Mouse (Mus musculus) right cerebral cortex, adult 18-20 months (tissue): ENCODE results near the gene Abl2.

Experiments used
- DNase-seq: peaks from one replicate; pipeline ENCODE4 v3.0.0; 2022; ENCODE audit warnings: mixed read lengths

Gene Abl2

DNA sequence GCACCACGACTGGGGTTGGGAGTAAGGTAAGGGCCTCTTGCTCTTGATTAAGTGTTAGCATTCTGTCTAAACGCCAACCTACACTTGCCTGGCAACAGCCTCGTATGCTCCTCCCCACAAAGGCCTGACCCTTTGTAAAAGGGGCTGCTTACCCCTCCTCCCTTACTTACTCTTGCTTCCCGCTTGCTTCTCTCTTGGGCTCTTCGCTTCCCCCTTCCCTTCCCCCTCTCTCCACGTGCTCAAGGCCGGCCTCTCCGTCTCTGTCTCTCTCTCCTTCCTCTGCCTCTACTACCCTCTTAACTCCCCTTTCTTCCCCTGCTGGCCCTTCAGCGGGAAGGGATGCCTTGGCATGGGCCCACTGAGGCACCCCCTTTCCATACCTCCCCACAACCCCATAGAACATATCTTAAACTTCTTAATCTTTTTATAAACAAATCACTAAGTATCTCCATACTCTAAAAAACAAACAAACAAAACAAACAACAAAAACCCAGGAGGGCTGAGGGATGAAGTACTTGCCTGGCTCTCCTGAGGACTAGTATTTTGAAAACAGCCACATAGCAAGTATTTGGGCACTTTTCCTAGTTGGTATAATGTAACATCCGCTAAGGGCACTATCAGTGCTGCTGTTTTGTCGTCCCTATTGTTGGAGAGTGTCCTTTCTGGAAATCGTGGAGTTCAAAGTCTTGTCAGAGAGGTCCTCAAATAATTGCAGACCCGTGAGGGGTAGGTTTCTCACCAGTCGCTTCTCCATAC is 114.3 kb downstream of the Abl2 start:
- DNase-seq = no peak

DNA sequence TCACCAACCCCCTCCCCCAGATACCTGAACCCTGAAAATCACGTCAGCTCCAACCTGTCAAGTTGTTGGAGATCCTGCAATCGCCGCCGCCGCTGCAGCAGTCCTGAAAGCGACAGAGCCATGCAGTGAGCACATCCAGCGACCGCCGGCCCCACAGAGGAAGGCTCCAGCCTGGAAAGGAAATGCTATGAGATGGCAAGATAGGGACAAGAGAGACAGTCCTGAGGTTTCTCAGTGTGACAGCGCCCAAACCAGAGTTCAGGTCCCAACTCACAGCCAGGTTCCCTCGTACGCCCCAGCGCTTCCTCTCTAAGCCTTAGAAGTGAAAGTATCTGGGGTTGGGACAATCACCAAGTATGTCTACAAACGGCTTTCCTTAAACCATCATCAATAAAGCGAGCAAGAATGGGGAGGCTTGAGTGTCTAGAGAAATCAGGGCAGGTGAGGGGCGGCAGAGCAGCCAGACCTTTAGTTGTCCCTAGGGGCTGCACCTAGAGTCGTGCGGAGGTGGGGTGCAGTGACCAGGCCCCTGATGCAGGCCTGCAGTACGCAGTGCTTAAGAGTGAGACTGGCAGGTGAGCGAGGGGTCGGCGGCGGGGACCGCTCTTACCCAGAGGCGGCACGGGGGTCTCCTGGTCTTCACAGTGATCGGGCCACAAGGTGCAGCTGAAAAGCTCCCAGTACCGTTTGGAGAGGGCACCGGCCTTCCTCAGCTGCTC is 115.0 kb downstream of the Abl2 start:
- DNase-seq = no peak

DNA sequence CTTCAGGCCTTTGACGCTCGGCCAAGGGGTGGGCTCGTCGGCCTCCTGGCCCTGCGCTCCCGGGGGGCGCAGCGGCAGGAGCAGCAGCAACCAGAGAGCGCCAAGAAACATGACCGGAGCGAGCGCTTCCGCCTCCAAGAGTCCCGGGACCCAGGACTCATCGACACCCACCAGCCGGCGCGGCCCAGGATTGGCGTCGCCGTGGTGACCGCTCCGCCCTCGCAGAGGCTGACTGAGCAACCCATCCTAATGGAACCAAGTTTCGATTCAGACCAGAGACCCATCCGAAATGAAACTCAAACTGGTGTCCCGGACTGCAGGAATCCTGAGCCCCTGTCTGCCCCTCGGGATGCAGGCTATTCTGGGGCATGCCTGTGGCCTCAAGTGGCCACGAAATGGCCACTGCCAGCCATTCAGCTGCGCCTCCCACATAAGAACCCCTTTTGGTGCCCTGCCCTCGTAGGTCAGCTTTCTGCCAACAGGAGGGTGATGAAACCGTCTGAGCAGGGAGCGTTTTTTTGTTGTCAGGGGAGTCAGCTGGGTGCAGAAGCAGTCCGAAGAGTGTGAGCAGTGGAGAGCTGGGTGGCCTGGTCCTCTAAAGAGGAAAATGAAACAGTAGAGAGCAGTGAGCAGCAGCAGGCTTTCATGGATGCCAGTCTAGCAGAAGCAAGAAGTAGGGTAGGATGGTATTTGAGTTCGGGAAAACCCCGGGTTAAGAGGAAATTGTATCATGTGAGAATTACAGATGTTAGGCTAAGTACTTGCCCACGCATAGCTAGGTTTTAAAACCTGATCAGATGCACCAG is 115.8 kb downstream of the Abl2 start, which contains the start of gene Tor3a:
Tor3a (minus strand) TSS at position 162 of the 806 bp plus-strand sequence.
- DNase-seq = peak; percentile 57

DNA sequence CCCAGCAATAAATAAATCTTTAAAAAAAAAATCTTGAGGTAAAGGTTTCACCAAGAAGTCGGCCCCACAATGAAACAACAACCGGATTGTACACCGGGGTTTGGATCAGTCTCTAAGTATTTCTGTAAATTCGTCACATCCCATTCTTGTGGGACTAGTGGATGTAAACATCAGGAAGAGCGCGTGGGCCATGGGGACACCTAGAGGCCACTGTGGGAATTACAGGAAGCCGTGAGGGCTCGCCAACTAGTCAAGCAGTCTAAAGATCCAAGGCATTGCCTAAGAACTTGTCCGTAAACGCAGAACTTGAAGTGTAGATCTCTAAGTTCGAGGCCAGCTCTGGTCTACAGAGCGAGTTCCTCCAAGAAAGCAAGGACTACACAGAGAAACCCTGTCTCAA is 117.6 kb downstream of the Abl2 start:
- no peak for DNase-seq

DNA sequence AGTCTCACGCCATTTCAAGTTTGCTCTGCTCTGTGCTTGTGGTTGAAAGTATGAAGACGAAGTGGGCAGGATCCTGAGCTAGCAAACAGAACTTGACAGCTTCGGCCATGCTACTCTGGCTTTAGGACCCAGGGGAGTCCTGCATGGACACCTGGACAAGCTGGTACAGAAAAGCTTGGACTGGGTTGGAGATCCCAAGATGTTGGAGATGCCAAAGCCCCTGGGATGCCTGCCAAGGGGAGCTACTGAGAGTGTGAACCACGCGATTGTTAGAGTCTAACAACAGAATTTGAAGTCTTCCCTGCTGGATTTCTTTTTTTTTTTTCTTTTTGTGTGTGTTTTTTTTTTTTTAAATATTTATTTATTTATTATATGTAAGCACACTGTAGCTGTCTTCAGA is 118.0 kb downstream of the Abl2 start:
- no peak for DNase-seq

DNA sequence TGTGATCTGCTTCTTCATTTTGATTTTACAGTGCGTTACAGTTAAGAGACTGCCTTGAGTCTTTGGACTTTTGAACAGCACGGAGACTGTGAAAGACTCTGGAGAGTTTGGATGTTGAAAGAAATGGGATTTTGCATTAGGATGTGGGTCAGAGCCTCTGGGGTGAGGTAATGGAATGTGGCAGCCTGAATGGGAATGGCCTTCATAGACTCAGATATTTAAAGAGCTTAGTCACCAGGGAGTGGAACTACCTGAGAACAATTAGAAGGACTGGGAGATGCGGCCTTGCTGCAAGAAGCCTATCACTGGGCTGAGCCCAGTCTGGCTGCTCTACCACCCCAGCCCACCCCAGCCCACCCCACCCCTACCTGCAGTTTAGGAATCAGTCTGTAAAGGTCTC is 118.6 kb downstream of the Abl2 start:
- no peak for DNase-seq

DNA sequence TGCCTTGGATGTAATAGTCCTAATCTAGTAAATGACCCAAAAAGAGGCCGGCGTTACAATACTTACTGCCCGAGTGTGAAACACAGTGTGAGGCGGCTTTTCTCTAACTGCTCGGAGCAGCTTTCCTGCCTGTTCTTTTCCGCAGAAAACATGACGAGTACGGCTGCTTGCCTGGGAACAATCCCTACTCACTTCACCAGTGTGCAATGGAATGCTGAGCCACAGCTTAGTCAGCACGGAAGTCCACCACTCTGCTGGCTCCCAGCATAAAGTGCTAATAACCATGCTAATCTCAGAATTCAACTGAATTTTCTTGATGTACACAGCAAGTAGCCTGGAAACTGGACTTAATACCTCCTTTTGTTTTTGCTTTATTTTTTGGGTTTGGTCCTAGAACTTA is 121.0 kb downstream of the Abl2 start:
- DNase-seq = no peak

DNA sequence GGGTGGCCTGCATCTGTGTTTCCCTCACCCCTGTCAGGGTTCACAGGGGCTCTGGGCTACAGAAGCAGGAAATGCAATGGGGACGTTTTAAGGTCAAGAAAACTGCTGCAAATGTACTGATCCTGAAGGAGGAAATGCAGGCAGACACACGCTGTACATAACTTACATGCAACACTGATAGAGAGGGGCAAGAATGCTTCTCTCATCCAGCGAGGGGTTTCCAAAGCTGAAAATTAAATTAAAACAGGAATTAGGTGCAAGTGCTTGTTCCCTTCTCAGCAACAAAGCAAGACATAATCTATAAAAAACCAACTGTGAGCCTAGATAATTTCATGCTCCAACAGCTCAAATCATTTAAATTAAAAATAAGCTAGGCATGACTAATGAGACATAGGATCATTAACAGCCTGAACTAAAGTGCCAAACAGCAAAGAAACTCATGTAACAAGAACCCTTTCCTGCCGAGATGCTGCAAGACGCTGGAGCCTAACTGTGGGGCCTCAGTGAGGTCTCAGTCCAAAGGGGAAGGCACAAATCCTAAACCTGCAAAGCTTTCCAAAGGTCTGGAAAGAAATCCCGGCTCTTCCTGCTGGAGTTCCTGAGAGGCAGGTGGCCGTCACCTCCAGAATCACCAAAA is 127.6 kb downstream of the Abl2 start:
- no peak for DNase-seq
